Mouse (Mus musculus) myocyte (in vitro differentiated cells): ENCODE results near the gene Impg1. TPM values are rescaled to one million over a fixed set of nuclear protein-coding genes. Genes with fewer than 3 reads are reported as not detected.

Source experiments
- H3K27me3 ChIP-seq: one replicate; pipeline ENCODE4 v1.6.1; 2011; ENCODE audit not compliant: control insufficient read depth, insufficient read depth, insufficient read length
- H3K36me3 ChIP-seq: one replicate; pipeline ENCODE4 v1.6.1; 2011; ENCODE audit not compliant: control insufficient read depth, insufficient read depth
- H3K4me2 ChIP-seq: one replicate; pipeline ENCODE4 v1.6.1; 2011; ENCODE audit warnings: low read depth, control low read depth
- H3K4me3 ChIP-seq: one replicate; pipeline ENCODE4 v1.5.1; 2011; ENCODE audit warnings: mild to moderate bottlenecking, control low read depth, moderate library complexity
- H3K79me2 ChIP-seq: one replicate; pipeline ENCODE4 v1.6.1; 2011; ENCODE audit not compliant: control insufficient read depth, insufficient read depth
- H3ac ChIP-seq: one replicate; pipeline ENCODE4 v1.6.1; 2011; ENCODE audit not compliant: control insufficient read depth, insufficient read length
- CEBPB ChIP-seq: IDR thresholded peaks from 2 replicates; pipeline ENCODE4 v1.6.1; 2011; ENCODE audit warnings: mild to moderate bottlenecking, moderate library complexity; ENCODE audit not compliant: poor library complexity, insufficient read depth, severe bottlenecking
- E2F4 ChIP-seq: IDR thresholded peaks from one replicate; pipeline ENCODE4 v1.6.1; 2011; ENCODE audit warnings: mild to moderate bottlenecking, control low read depth, moderate library complexity; ENCODE audit not compliant: insufficient read depth
- MAX ChIP-seq: IDR thresholded peaks from one replicate; pipeline ENCODE4 v1.6.1; 2011; ENCODE audit warnings: low read depth, mild to moderate bottlenecking, control low read depth
- MYOD1 ChIP-seq, 3 experiments: IDR thresholded peaks; one replicate each; pipeline ENCODE4 v1.6.1; 2011; ENCODE audit warnings: control low read depth in 2 of 3, low read depth in 2 of 3, mild to moderate bottlenecking in 2 of 3, moderate library complexity in 1 of 3; ENCODE audit not compliant: insufficient read length in 2 of 3, control insufficient read depth in 1 of 3
- MYOG ChIP-seq, 3 experiments: IDR thresholded peaks; one replicate each; pipeline ENCODE4 v1.6.1; 2011; ENCODE audit warnings: control low read depth in 2 of 3, low read depth in 2 of 3, mild to moderate bottlenecking in 2 of 3; ENCODE audit not compliant: insufficient read length in 2 of 3, control insufficient read depth in 1 of 3, insufficient read depth in 1 of 3
- POLR2A ChIP-seq: IDR thresholded peaks from one replicate; pipeline ENCODE4 v1.6.1; 2011; ENCODE audit warnings: low read depth, mild to moderate bottlenecking, control low read depth, moderate library complexity; ENCODE audit not compliant: insufficient read length
- POLR2AphosphoS2 ChIP-seq: IDR thresholded peaks from one replicate; pipeline ENCODE4 v1.6.1; 2011; ENCODE audit warnings: low read depth, control low read depth; ENCODE audit not compliant: insufficient read length
- REST ChIP-seq: IDR thresholded peaks from one replicate; pipeline ENCODE4 v1.6.1; 2011; ENCODE audit warnings: mild to moderate bottlenecking, control low read depth, moderate library complexity; ENCODE audit not compliant: insufficient read depth, insufficient read length
- SRF ChIP-seq: IDR thresholded peaks from one replicate; pipeline ENCODE4 v1.6.1; 2011; ENCODE audit warnings: low read depth; ENCODE audit not compliant: control insufficient read depth, insufficient read length
- TCF12 ChIP-seq: IDR thresholded peaks from one replicate; pipeline ENCODE4 v1.6.1; 2011; ENCODE audit warnings: mild to moderate bottlenecking, control low read depth; ENCODE audit not compliant: poor library complexity, insufficient read depth, severe bottlenecking
- TCF3 ChIP-seq: IDR thresholded peaks from one replicate; pipeline ENCODE4 v1.6.1; 2011; ENCODE audit warnings: low read depth, control low read depth; ENCODE audit not compliant: insufficient read length
- USF1 ChIP-seq: IDR thresholded peaks from one replicate; pipeline ENCODE4 v1.6.1; 2011; ENCODE audit warnings: low read depth, mild to moderate bottlenecking, control low read depth, moderate library complexity
- polyA plus RNA-seq: library from polyadenylated mRNA; unstranded; fragments of >200 nt; fragmentation: generic; extraction: Trizol; gene quantifications from one replicate; pipeline ENCODE4 v1.2.1, GENCODE M21; 2012; ENCODE audit warnings: missing spikeins

Gene Impg1
- polyA plus RNA-seq, 1 experiment = not detected

- no peaks in the 10 kb centered on the region for H3K36me3 ChIP-seq
- no peak overlapping the region for H3ac ChIP-seq
- no peaks in the 10 kb centered on the region for H3K27me3 ChIP-seq
- TF ChIP-seq TCF3 (no peak), MYOG (IDR thresholded peaks at IDR 0.05; ENCODE audit: control insufficient read depth in 1 of 3, insufficient read depth in 1 of 3, insufficient read length in 2 of 3, low read depth in 2 of 3) (no peak), POLR2AphosphoS2 (no peak), E2F4 (no peak), MAX (no peak), SRF (no peak), CEBPB (no peak), TCF12 (no peak), MYOD1 (IDR thresholded peaks at IDR 0.05; ENCODE audit: control insufficient read depth in 1 of 3, insufficient read length in 2 of 3, low read depth in 2 of 3) (no peak), POLR2A (no peak), USF1 (no peak), REST (no peak)
- H3K4me3 ChIP-seq = no peak overlapping the region
- H3K79me2 ChIP-seq = no peaks in the 10 kb centered on the region
- no peak overlapping the region for H3K4me2 ChIP-seq
Observed at GRCm38 (mm10) chr9:80360063-80360462, 105.2 kb downstream of the Impg1 start.

DNA sequence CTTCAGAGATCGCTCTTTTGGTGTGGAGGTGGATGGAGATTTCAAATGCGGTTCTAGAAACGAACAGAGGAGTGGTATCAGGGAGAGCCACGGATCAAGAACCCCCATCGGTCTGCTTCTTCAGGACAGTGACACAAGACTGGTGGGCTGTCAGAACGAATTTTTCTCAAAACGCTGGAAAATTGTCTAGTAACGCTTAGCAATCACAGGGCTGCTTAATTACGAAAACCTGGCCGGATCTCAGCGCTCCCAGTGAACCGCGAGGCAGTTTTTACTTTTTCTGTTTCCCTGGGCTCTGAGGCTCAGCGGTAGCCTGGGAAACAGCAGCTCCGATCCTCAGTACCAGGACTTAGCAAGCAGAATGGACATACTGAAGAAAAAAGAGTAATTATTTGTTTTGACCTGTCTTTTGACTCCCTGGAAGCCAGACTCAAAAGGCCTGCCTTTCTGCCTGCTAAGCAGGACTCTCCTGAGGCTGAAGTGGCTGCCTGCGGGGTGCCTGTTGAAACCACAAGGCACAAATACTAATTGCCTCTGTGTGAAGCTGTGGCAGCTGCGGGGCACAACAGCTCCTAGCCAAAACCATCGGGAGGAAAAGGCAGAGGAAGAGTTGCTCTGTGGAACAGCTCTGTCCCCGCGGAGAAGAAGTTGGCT is 113.5 kb downstream of the Impg1 start:
- Histone ChIP-seq H3K4me3 (no peak overlapping the region), H3K4me2 (peak overlapping the region; percentile 48), H3K27me3 (no peaks in the 10 kb centered on the region), H3K36me3 (no peaks in the 10 kb centered on the region), H3K79me2 (no peaks in the 10 kb centered on the region), H3ac (no peak overlapping the region)
- TF ChIP-seq MYOD1 (IDR thresholded peaks at IDR 0.05; ENCODE audit: control insufficient read depth in 1 of 3, insufficient read length in 2 of 3, low read depth in 2 of 3) (no peak), MYOG (IDR thresholded peaks at IDR 0.05; ENCODE audit: control insufficient read depth in 1 of 3, insufficient read depth in 1 of 3, insufficient read length in 2 of 3, low read depth in 2 of 3) (peak in 1 of 3 experiments; percentile 19)

DNA sequence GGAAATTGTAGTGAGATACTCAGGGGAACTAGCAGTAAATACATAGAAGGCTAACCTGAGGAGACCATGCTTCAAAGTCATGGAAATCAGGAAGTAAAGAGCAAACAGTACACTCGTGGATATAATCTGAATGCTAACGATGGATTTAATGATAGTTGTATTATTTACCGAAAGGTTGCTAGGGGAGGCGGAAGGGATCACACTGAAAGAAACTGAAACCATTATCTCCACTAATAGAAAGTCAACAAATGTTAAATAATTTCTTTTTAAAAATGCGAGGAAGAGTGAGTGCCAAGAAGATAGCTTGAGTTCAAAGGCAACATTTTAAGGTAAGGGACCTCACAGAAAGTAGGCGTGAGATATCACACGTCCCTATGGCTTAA is 114.0 kb downstream of the Impg1 start:
- H3ac ChIP-seq = no peak overlapping the region
- H3K27me3 ChIP-seq = no peaks in the 10 kb centered on the region
- H3K79me2 ChIP-seq = no peaks in the 10 kb centered on the region
- no peak overlapping the region for H3K4me3 ChIP-seq
- peak overlapping the region; percentile 48 for H3K4me2 ChIP-seq
- no peaks in the 10 kb centered on the region for H3K36me3 ChIP-seq
- no peak for TF ChIP-seq USF1
- no peak for TF ChIP-seq E2F4
- no peak for TF ChIP-seq POLR2AphosphoS2
- TF ChIP-seq MAX = no peak
- no peak for TF ChIP-seq REST
- TF ChIP-seq MYOG (IDR thresholded peaks at IDR 0.05; ENCODE audit: control insufficient read depth in 1 of 3, insufficient read depth in 1 of 3, insufficient read length in 2 of 3, low read depth in 2 of 3) = no peak
- no peak for TF ChIP-seq TCF3
- no peak for TF ChIP-seq TCF12
- no peak for TF ChIP-seq CEBPB
- TF ChIP-seq MYOD1 (IDR thresholded peaks at IDR 0.05; ENCODE audit: control insufficient read depth in 1 of 3, insufficient read length in 2 of 3, low read depth in 2 of 3) = no peak
- no peak for TF ChIP-seq POLR2A

GRCm38 (mm10) chr9:80344451-80345000 is 120.8 kb downstream of the Impg1 start:
- TF ChIP-seq MYOD1 (IDR thresholded peaks at IDR 0.05; ENCODE audit: control insufficient read depth in 1 of 3, insufficient read length in 2 of 3, low read depth in 2 of 3) (no peak), POLR2A (no peak), TCF12 (no peak), MYOG (IDR thresholded peaks at IDR 0.05; ENCODE audit: control insufficient read depth in 1 of 3, insufficient read depth in 1 of 3, insufficient read length in 2 of 3, low read depth in 2 of 3) (no peak), USF1 (no peak), POLR2AphosphoS2 (no peak), CEBPB (no peak), TCF3 (no peak), SRF (no peak), MAX (no peak), REST (no peak), E2F4 (no peak)
- no peaks in the 10 kb centered on the region for H3K27me3 ChIP-seq

DNA sequence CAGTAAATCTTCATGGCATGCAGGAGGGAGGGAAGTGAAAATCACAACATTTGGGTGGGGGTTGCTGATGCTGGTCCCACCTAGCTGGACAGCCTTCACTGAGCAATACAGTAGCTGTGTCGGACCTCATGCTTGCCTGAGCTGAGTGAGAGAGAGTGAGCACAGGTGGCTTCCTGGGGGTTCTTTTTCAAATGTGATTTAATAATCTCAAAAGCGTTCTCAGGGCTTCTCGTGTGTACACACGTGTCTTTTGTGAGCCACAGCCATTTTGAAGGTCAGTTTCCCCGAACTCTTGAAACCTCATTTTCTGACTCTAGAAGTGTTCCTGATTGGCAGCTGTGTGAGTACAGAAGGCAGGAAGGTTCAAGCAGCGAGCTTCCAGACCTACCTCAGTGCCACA is 122.8 kb downstream of the Impg1 start:
- no peak overlapping the region for H3ac ChIP-seq

More at GRCm38 (mm10) chr9:80344451-80345000, 120.8 kb downstream of the Impg1 start:
- Histone ChIP-seq H3K79me2 (no peaks in the 10 kb centered on the region), H3K36me3 (no peaks in the 10 kb centered on the region), H3ac (no peak overlapping the region), H3K4me3 (no peak overlapping the region), H3K4me2 (peak overlapping the region; percentile 52)

More for the DNA sequence above, 122.8 kb downstream of the Impg1 start:
- no peak for TF ChIP-seq USF1
- TF ChIP-seq POLR2AphosphoS2 = no peak
- no peak for TF ChIP-seq TCF3
- no peak for TF ChIP-seq MYOG (IDR thresholded peaks at IDR 0.05; ENCODE audit: control insufficient read depth in 1 of 3, insufficient read depth in 1 of 3, insufficient read length in 2 of 3, low read depth in 2 of 3)
- TF ChIP-seq SRF = no peak
- TF ChIP-seq TCF12 = no peak
- no peak for TF ChIP-seq MYOD1 (IDR thresholded peaks at IDR 0.05; ENCODE audit: control insufficient read depth in 1 of 3, insufficient read length in 2 of 3, low read depth in 2 of 3)
- TF ChIP-seq MAX = no peak
- TF ChIP-seq REST = no peak
- TF ChIP-seq E2F4 = no peak
- no peak for TF ChIP-seq POLR2A
- no peak for TF ChIP-seq CEBPB
- Histone ChIP-seq H3K79me2 (no peaks in the 10 kb centered on the region), H3K27me3 (no peaks in the 10 kb centered on the region), H3K4me3 (no peak overlapping the region), H3K4me2 (no peak overlapping the region), H3K36me3 (no peaks in the 10 kb centered on the region)
